Mouse (Mus musculus): ENCODE results near the gene Lrrc2. TPM values are rescaled to one million over a fixed set of nuclear protein-coding genes. Genes with fewer than 3 reads are reported as not detected.
A peak's percentile ranks its signal among the peaks of the same experiment; 100 is the strongest.

Lrrc2 gene
- total RNA-seq, 1 experiment, result 20.2 TPM

DNA sequence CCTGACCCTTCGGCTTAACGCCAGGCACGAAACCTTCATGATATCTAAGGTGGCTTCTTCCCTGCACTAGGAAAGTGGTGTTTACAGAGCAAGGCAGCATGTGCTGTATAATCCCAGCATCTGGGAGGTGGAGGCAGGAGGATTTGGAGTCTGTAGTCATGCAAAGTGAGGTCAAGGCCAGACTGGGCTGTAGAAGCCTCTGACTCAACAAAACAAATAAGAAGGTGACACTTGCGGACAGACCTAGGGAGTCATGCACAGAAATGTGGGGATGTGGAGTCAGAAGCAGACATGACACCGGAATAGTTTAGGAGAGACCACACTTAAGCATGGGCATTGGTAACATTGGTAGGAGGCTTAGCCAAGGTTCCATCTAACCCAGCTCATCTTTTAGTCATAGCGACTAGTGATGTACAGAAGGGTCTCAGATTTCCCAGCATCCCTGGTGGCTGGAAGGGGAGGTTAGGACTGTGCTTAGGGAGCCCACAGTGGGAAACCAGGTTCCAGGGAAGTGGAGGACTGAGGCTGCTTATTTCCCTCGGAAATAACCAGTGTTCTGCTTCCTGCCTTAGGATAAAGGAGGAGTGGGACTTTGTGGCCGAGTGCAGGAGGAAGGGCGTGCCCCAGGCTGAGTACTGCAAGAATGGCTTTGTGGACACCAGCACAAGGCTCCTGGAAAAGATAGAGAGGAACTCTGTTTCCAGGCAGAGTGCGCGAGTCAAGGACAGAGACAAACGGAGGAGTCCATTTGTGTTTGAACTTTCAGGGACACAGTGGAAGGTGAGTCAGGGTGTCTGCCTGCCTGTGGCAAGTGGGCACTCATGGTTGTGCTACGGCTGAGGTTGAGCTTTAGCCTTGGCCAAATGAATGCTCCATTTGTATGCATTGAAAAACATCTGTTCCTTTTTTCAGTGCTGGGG is 9.1 kb downstream of the Lrrc2 start:
- H3K4me3 ChIP-seq (ENCODE audit: insufficient read depth in 1 of 2, low read depth in 1 of 2, low read length in 2 of 2, poor library complexity in 1 of 2, severe bottlenecking in 1 of 2), result peak overlapping the region; percentile 61 to 62
- H3K36me3 ChIP-seq (ENCODE audit: control insufficient read depth, insufficient read depth, low read length, poor library complexity, severe bottlenecking), result peaks cover 3% of the 10 kb centered on the region
- no peak for DNase-seq (ENCODE audit: low read depth, low spot score)
- TF ChIP-seq ZNF384 (IDR thresholded peaks at IDR 0.05; ENCODE audit: low read depth, low read length) (no peak), ZC3H11A (IDR thresholded peaks at IDR 0.05; ENCODE audit: borderline replicate concordance, low read depth, low read length) (no peak), HCFC1 (IDR thresholded peaks at IDR 0.05; ENCODE audit: borderline replicate concordance, insufficient read depth, low read length) (no peak), CHD2 (IDR thresholded peaks at IDR 0.05; ENCODE audit: low read depth, low read length) (no peak), MAFK (IDR thresholded peaks at IDR 0.05; ENCODE audit: insufficient read depth, low read depth, low read length) (0 out of 2 replicates have a peak, but pooled peaks have one; percentile 45)
- in situ Hi-C loops (cut with MboI; ENCODE audit: low sequenced_read_pairs in 2 of 2, unreplicated experiment in 2 of 2), result no loop called here
- peak overlapping the region; percentile 89 for H3K27ac ChIP-seq (ENCODE audit: insufficient read depth, low read depth, low read length, poor library complexity, severe bottlenecking)
- H3K9ac ChIP-seq (ENCODE audit: insufficient read depth, low read depth, low read length, poor library complexity, severe bottlenecking), result peak overlapping the region; percentile 65; the same call in 1 of the 2 replicates
- no peaks in the 10 kb centered on the region for H3K9me3 ChIP-seq (ENCODE audit: control insufficient read depth, insufficient read depth, low read depth, low read length)
- H3K4me1 ChIP-seq (ENCODE audit: control insufficient read depth in 2 of 2, insufficient read depth in 2 of 2, low read length in 2 of 2, poor library complexity in 1 of 2), result peaks cover 14 to 20% of the 10 kb centered on the region in 2 experiments

GRCm38 (mm10) chr9:110961386-110961785 is 10.0 kb downstream of the Lrrc2 start:
- Histone ChIP-seq H3K9me3 (ENCODE audit: control insufficient read depth, insufficient read depth, low read depth, low read length) (no peaks in the 10 kb centered on the region), H3K27ac (ENCODE audit: insufficient read depth, low read depth, low read length, poor library complexity, severe bottlenecking) (peak overlapping the region; percentile 89; the same call in 1 of the 2 replicates), H3K9ac (ENCODE audit: insufficient read depth, low read depth, low read length, poor library complexity, severe bottlenecking) (peak overlapping the region; percentile 65; the same call in 1 of the 2 replicates), H3K36me3 (ENCODE audit: control insufficient read depth, insufficient read depth, low read length, poor library complexity, severe bottlenecking) (peaks cover 3% of the 10 kb centered on the region), H3K4me3 (ENCODE audit: insufficient read depth in 1 of 2, low read depth in 1 of 2, low read length in 2 of 2, poor library complexity in 1 of 2, severe bottlenecking in 1 of 2) (peak overlapping the region; percentile 61 to 62), H3K4me1 (ENCODE audit: control insufficient read depth in 2 of 2, insufficient read depth in 2 of 2, low read length in 2 of 2, poor library complexity in 1 of 2) (peaks cover 14 to 17% of the 10 kb centered on the region in 2 experiments)
- in situ Hi-C loops (cut with MboI; ENCODE audit: low sequenced_read_pairs in 2 of 2, unreplicated experiment in 2 of 2), result no loop called here
- no peak for DNase-seq (ENCODE audit: low read depth, low spot score)
- TF ChIP-seq ZNF384 (IDR thresholded peaks at IDR 0.05; ENCODE audit: low read depth, low read length) (no peak), ZC3H11A (IDR thresholded peaks at IDR 0.05; ENCODE audit: borderline replicate concordance, low read depth, low read length) (no peak), CHD2 (IDR thresholded peaks at IDR 0.05; ENCODE audit: low read depth, low read length) (no peak), HCFC1 (IDR thresholded peaks at IDR 0.05; ENCODE audit: borderline replicate concordance, insufficient read depth, low read length) (no peak), MAFK (IDR thresholded peaks at IDR 0.05; ENCODE audit: insufficient read depth, low read depth, low read length) (no peak)

DNA sequence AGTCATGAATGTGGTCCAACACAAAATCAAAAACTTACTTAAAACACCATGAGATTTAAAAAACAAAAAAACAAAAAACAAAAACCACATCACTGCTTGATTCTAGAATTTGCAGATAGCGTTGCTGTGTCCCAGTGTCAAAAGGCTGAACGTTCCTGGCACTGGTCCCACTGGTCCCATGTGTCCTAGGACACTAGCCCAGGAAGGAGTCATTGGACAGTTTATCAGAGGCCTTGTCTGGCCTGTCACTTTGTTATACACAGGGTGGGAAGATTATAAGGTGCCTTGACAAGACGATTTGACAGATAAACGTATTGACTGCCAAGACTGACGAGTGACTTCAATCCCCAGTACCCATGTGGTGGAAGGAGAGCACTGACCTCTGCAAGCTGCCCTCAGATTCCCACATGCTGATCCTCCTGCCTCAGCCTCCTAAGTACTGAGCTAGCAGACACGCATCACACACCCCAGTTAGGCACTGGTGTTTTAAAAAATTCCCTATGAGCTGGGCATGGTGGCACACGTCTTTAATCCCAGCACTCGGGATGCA is 12.3 kb downstream of the Lrrc2 start:
- H3K27ac ChIP-seq (ENCODE audit: insufficient read depth, low read depth, low read length, poor library complexity, severe bottlenecking), result no peak overlapping the region
- peaks cover 8 to 14% of the 10 kb centered on the region in 2 experiments for H3K4me1 ChIP-seq (ENCODE audit: control insufficient read depth in 2 of 2, insufficient read depth in 2 of 2, low read length in 2 of 2, poor library complexity in 1 of 2)
- in situ Hi-C loops (cut with MboI; ENCODE audit: low sequenced_read_pairs in 2 of 2, unreplicated experiment in 2 of 2), result no loop called here

DNA sequence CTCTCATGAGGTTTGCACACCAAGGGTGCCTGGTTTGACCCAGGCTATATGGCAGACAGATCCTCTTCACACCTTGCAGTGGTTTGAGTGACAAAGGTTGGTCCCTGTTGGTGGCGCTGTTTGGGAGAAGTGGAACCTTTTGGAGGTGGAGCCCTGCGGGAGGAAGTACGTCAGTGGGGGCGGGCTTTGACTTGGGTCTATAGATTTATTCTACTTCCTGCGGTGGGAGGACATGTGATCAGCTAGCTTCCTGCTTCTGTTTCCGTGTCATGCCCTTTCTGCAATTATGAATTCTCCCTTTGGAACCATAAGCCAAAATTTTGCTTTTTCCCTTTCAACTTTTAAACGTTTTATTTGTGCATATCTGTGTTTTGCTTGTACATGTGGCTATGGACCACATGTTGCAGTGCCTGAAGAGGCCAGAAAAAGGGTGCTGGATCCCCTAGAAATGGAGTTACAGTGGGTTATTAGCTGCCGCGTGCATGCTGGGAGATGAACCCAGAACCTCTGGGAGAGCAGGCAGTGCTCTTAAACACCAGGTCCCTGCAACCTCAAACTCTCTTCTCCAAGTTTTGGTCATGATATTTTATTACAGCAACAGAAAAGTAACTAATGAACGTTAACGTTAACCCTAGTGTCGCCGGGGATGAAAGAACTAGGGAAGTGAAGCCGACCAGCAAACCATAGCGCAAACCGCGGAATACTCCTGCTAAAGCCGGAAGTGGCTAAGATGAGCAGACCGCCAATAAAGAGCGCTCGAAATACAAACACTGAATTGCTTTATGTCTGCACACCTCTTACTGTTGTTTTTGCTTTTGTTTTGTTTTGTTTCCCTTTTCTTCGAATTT is 13.9 kb downstream of the Lrrc2 start:
- H3K36me3 ChIP-seq (ENCODE audit: control insufficient read depth, insufficient read depth, low read length, poor library complexity, severe bottlenecking), result peaks cover 3% of the 10 kb centered on the region
- in situ Hi-C loops (cut with MboI; ENCODE audit: low sequenced_read_pairs in 2 of 2, unreplicated experiment in 2 of 2), result no loop called here
- H3K9ac ChIP-seq (ENCODE audit: insufficient read depth, low read depth, low read length, poor library complexity, severe bottlenecking), result peak overlapping the region; percentile 82
- peak; percentile 69 for DNase-seq (ENCODE audit: low read depth, low spot score)
- H3K9me3 ChIP-seq (ENCODE audit: control insufficient read depth, insufficient read depth, low read depth, low read length), result no peaks in the 10 kb centered on the region
- H3K4me3 ChIP-seq (ENCODE audit: insufficient read depth in 1 of 2, low read depth in 1 of 2, low read length in 2 of 2, poor library complexity in 1 of 2, severe bottlenecking in 1 of 2), result peak overlapping the region; percentile 55 to 65
- H3K4me1 ChIP-seq (ENCODE audit: control insufficient read depth in 2 of 2, insufficient read depth in 2 of 2, low read length in 2 of 2, poor library complexity in 1 of 2), result peaks cover 4 to 10% of the 10 kb centered on the region in 2 experiments
- TF ChIP-seq HCFC1 (IDR thresholded peaks at IDR 0.05; ENCODE audit: borderline replicate concordance, insufficient read depth, low read length) (no peak), ZC3H11A (IDR thresholded peaks at IDR 0.05; ENCODE audit: borderline replicate concordance, low read depth, low read length) (no peak), CHD2 (IDR thresholded peaks at IDR 0.05; ENCODE audit: low read depth, low read length) (no peak)
- H3K27ac ChIP-seq (ENCODE audit: insufficient read depth, low read depth, low read length, poor library complexity, severe bottlenecking), result peak overlapping the region; percentile 89

More for the DNA sequence above, 12.3 kb downstream of the Lrrc2 start:
- Histone ChIP-seq H3K9ac (ENCODE audit: insufficient read depth, low read depth, low read length, poor library complexity, severe bottlenecking) (no peak overlapping the region; the same call in 1 of the 2 replicates), H3K4me3 (ENCODE audit: insufficient read depth in 1 of 2, low read depth in 1 of 2, low read length in 2 of 2, poor library complexity in 1 of 2, severe bottlenecking in 1 of 2) (no peak overlapping the region), H3K36me3 (ENCODE audit: control insufficient read depth, insufficient read depth, low read length, poor library complexity, severe bottlenecking) (no peaks in the 10 kb centered on the region; the same call in none of the 2 replicates), H3K9me3 (ENCODE audit: control insufficient read depth, insufficient read depth, low read depth, low read length) (no peaks in the 10 kb centered on the region)
- TF ChIP-seq MAFK (IDR thresholded peaks at IDR 0.05; ENCODE audit: insufficient read depth, low read depth, low read length), result no peak
- TF ChIP-seq CHD2 (IDR thresholded peaks at IDR 0.05; ENCODE audit: low read depth, low read length), result no peak
- TF ChIP-seq ZC3H11A (IDR thresholded peaks at IDR 0.05; ENCODE audit: borderline replicate concordance, low read depth, low read length), result no peak
- no peak for TF ChIP-seq HCFC1 (IDR thresholded peaks at IDR 0.05; ENCODE audit: borderline replicate concordance, insufficient read depth, low read length)
- no peak for TF ChIP-seq ZNF384 (IDR thresholded peaks at IDR 0.05; ENCODE audit: low read depth, low read length)
- DNase-seq (ENCODE audit: low read depth, low spot score), result no peak

All from ES-E14 (cell line).